Mouse (Mus musculus): ENCODE measurements at regions not wholly inside any gene's neighbourhood (a gene's known extent, or its start where the extent isn't known, plus 50 kb on each side); places are given as distances from the start of the nearest gene placed in this dataset.
A peak's percentile ranks its signal among the peaks of the same experiment; 100 is the strongest.
"Not testable (repeated sequence)": the region's sequence is repeated elsewhere in the genome, so short reads cannot be mapped to it uniquely, and the experiment has no call there.

DNA sequence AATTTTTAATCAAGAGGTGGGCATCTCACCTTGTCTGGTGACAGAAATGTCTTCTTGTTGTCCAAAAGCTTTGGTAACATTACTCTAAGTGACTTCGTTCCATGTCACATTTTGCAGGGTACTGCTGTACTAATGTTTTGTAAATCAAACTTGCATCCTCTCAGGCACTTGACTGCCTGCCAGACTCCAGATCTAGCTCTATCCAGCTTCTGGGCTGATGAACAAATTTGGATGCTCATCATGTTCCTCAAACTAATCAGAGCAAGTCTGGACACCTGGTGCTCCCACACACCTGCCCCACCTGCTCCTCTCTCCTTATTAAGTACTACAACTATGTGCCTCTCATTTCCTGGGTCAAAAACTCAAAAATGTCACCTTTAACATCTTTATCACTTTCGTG is 126.1 kb downstream of the Fasl start:
- Histone ChIP-seq H3K27me3 (replicated peaks; ENCODE audit: control insufficient read depth, insufficient read depth, low read length) (no peaks in the 10 kb centered on the region), H3K4me1 (replicated peaks; ENCODE audit: control insufficient read depth, insufficient read depth, low read length) (no peaks in the 10 kb centered on the region), H3K36me3 (ENCODE audit: control insufficient read depth, insufficient read depth) (no peaks in the 10 kb centered on the region), H3K9me3 (ENCODE audit: control insufficient read depth, low read length) (peaks cover 3% of the 10 kb centered on the region; the same call in 1 of the 2 replicates), H3K4me3 (replicated peaks; ENCODE audit: low read length) (no peak overlapping the region), H3K27ac (ENCODE audit: low read length) (no peak overlapping the region), H3K4me2 (ENCODE audit: low read length) (no peak overlapping the region), H3K9ac (replicated peaks; ENCODE audit: low read depth, low read length) (no peak overlapping the region)
- WGBS, result 89% methylated on average over 2 of the region's 2 CpGs
- ATAC-seq, result no peak

- ATAC-seq, result no peak
- H3K9ac ChIP-seq (replicated peaks; ENCODE audit: low read depth, low read length), result no peak overlapping the region
- WGBS, result 100% methylated on average over 1 of the region's 1 CpGs
Observed at GRCm38 (mm10) chr1:161657511-161657910, 130.8 kb downstream of the Fasl start.

GRCm38 (mm10) chr1:161649387-161649786 is 138.9 kb downstream of the Fasl start:
- WGBS, result 65% methylated on average over 2 of the region's 2 CpGs
- no peak overlapping the region for H3K9ac ChIP-seq (replicated peaks; ENCODE audit: low read depth, low read length)
- no peaks in the 10 kb centered on the region for H3K27me3 ChIP-seq (replicated peaks; ENCODE audit: control insufficient read depth, insufficient read depth, low read length)
- H3K9me3 ChIP-seq (ENCODE audit: control insufficient read depth, low read length), result no peaks in the 10 kb centered on the region
- no peak overlapping the region for H3K4me2 ChIP-seq (ENCODE audit: low read length)
- no peaks in the 10 kb centered on the region for H3K36me3 ChIP-seq (ENCODE audit: control insufficient read depth, insufficient read depth)
- no peak overlapping the region for H3K4me3 ChIP-seq (replicated peaks; ENCODE audit: low read length)
- no peaks in the 10 kb centered on the region for H3K4me1 ChIP-seq (replicated peaks; ENCODE audit: control insufficient read depth, insufficient read depth, low read length)
- H3K27ac ChIP-seq (ENCODE audit: low read length), result no peak overlapping the region
- ATAC-seq, result no peak

More at GRCm38 (mm10) chr1:161657511-161657910, 130.8 kb downstream of the Fasl start:
- H3K4me2 ChIP-seq (ENCODE audit: low read length), result no peak overlapping the region
- H3K4me3 ChIP-seq (replicated peaks; ENCODE audit: low read length), result no peak overlapping the region
- H3K9me3 ChIP-seq (ENCODE audit: control insufficient read depth, low read length), result peaks cover 3% of the 10 kb centered on the region; the same call in 1 of the 2 replicates
- no peaks in the 10 kb centered on the region for H3K36me3 ChIP-seq (ENCODE audit: control insufficient read depth, insufficient read depth)
- no peak overlapping the region for H3K27ac ChIP-seq (ENCODE audit: low read length)
- H3K27me3 ChIP-seq (replicated peaks; ENCODE audit: control insufficient read depth, insufficient read depth, low read length), result no peaks in the 10 kb centered on the region
- H3K4me1 ChIP-seq (replicated peaks; ENCODE audit: control insufficient read depth, insufficient read depth, low read length), result no peaks in the 10 kb centered on the region

GRCm38 (mm10) chr1:161632098-161632497 is 137.6 kb downstream of the Tnfsf18 start:
- no peaks in the 10 kb centered on the region for H3K36me3 ChIP-seq (ENCODE audit: control insufficient read depth, insufficient read depth)
- no peak overlapping the region for H3K4me3 ChIP-seq (replicated peaks; ENCODE audit: low read length)
- no peaks in the 10 kb centered on the region for H3K9me3 ChIP-seq (ENCODE audit: control insufficient read depth, low read length)
- no peaks in the 10 kb centered on the region for H3K4me1 ChIP-seq (replicated peaks; ENCODE audit: control insufficient read depth, insufficient read depth, low read length)
- no peak overlapping the region for H3K27ac ChIP-seq (ENCODE audit: low read length)
- no peak for ATAC-seq
- 80% methylated on average over 5 of the region's 5 CpGs for WGBS
- no peak overlapping the region for H3K9ac ChIP-seq (replicated peaks; ENCODE audit: low read depth, low read length)
- H3K4me2 ChIP-seq (ENCODE audit: low read length), result no peak overlapping the region
- no peaks in the 10 kb centered on the region for H3K27me3 ChIP-seq (replicated peaks; ENCODE audit: control insufficient read depth, insufficient read depth, low read length)

GRCm38 (mm10) chr1:161621291-161621690 is 126.8 kb downstream of the Tnfsf18 start:
- H3K36me3 ChIP-seq (ENCODE audit: control insufficient read depth, insufficient read depth), result no peaks in the 10 kb centered on the region
- no peak overlapping the region for H3K4me2 ChIP-seq (ENCODE audit: low read length)
- no peak overlapping the region for H3K9ac ChIP-seq (replicated peaks; ENCODE audit: low read depth, low read length)
- H3K27me3 ChIP-seq (replicated peaks; ENCODE audit: control insufficient read depth, insufficient read depth, low read length), result no peaks in the 10 kb centered on the region
- WGBS, result 85% methylated on average over 6 of the region's 6 CpGs
- no peak overlapping the region for H3K27ac ChIP-seq (ENCODE audit: low read length)
- no peaks in the 10 kb centered on the region for H3K9me3 ChIP-seq (ENCODE audit: control insufficient read depth, low read length)
- no peak overlapping the region for H3K4me3 ChIP-seq (replicated peaks; ENCODE audit: low read length)
- no peaks in the 10 kb centered on the region for H3K4me1 ChIP-seq (replicated peaks; ENCODE audit: control insufficient read depth, insufficient read depth, low read length)
- no peak for ATAC-seq

DNA sequence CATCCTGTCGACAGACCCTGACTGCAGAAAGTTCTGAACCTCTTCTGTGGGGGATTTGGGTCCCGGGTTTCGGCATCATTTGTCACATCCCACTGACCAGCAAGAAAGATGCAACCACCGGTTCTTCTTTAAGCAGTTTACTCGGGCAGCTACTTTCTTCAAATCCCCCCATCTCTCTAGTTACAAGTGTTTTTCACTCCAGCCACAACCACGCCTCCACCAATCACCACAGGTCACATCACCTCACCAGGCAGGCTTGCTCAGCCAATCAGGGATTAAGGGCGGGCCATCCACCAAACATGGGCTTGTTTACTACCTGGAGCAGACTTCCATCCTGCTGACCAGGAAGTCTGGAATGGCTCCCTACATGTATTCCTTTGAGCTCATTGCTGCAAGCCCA is 119.6 kb downstream of the Tnfsf18 start:
- not testable (repeated sequence) for H3K9me3 ChIP-seq (ENCODE audit: control insufficient read depth, low read length); H3K27me3 ChIP-seq (replicated peaks; ENCODE audit: control insufficient read depth, insufficient read depth, low read length); H3K4me3 ChIP-seq (replicated peaks; ENCODE audit: low read length); H3K4me2 ChIP-seq (ENCODE audit: low read length); H3K36me3 ChIP-seq (ENCODE audit: control insufficient read depth, insufficient read depth); H3K9ac ChIP-seq (replicated peaks; ENCODE audit: low read depth, low read length); H3K4me1 ChIP-seq (replicated peaks; ENCODE audit: control insufficient read depth, insufficient read depth, low read length); H3K27ac ChIP-seq (ENCODE audit: low read length); ATAC-seq
- 93% methylated on average over 7 of the region's 7 CpGs for WGBS

DNA sequence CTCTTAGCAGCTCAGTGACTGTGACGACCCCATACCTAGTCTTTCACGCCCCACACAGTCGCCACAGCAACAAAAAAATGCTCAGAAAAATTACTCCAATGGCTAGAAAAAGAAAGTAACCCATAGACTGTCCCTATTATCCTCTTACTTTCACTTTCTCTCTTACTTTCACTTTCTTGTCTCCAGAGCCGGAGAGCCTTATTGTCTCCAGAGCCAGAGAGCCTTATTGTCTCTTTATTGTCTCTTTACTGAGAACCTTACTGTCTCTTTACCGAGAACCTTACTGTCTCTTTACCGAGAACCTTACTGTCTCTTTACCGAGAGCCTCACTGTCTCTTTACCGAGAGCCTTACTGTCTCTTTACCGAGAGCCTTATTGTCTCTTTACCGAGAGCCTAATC is 119.2 kb downstream of the Tnfsf18 start:
- WGBS, result 91% methylated on average over 10 of the region's 10 CpGs
- not testable (repeated sequence) for H3K27me3 ChIP-seq (replicated peaks; ENCODE audit: control insufficient read depth, insufficient read depth, low read length); H3K4me2 ChIP-seq (ENCODE audit: low read length); H3K4me1 ChIP-seq (replicated peaks; ENCODE audit: control insufficient read depth, insufficient read depth, low read length); H3K36me3 ChIP-seq (ENCODE audit: control insufficient read depth, insufficient read depth); H3K27ac ChIP-seq (ENCODE audit: low read length); H3K9me3 ChIP-seq (ENCODE audit: control insufficient read depth, low read length); H3K9ac ChIP-seq (replicated peaks; ENCODE audit: low read depth, low read length); ATAC-seq; H3K4me3 ChIP-seq (replicated peaks; ENCODE audit: low read length)

DNA sequence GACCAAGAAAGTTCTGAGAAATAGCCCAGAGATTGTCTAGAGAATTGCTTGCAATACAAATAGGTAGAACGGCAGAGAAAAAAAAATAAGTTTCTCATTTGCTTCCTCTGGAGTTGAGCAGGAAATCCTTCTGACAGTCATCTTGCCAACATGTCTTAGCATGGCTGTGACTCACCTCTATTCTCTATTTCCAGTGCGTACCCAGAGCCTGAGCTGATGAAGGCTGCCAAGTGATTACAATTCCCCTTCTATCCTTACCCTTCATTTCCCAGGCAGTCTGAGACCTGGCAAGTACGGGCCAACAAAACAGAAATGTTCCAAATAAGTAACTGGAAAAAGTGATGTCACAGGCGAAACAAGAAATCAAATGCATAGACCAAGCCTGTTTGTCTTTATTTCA is 113.0 kb downstream of the Tnfsf18 start:
- H3K4me2 ChIP-seq (ENCODE audit: low read length), result no peak overlapping the region
- H3K27me3 ChIP-seq (replicated peaks; ENCODE audit: control insufficient read depth, insufficient read depth, low read length), result no peaks in the 10 kb centered on the region
- no peak overlapping the region for H3K27ac ChIP-seq (ENCODE audit: low read length)
- H3K9ac ChIP-seq (replicated peaks; ENCODE audit: low read depth, low read length), result no peak overlapping the region
- H3K4me3 ChIP-seq (replicated peaks; ENCODE audit: low read length), result no peak overlapping the region
- no peaks in the 10 kb centered on the region for H3K9me3 ChIP-seq (ENCODE audit: control insufficient read depth, low read length)
- 73% methylated on average over 4 of the region's 4 CpGs for WGBS
- H3K4me1 ChIP-seq (replicated peaks; ENCODE audit: control insufficient read depth, insufficient read depth, low read length), result no peaks in the 10 kb centered on the region
- H3K36me3 ChIP-seq (ENCODE audit: control insufficient read depth, insufficient read depth), result no peaks in the 10 kb centered on the region
- ATAC-seq, result peak; percentile 31; the same call in 1 of the 2 replicates

DNA sequence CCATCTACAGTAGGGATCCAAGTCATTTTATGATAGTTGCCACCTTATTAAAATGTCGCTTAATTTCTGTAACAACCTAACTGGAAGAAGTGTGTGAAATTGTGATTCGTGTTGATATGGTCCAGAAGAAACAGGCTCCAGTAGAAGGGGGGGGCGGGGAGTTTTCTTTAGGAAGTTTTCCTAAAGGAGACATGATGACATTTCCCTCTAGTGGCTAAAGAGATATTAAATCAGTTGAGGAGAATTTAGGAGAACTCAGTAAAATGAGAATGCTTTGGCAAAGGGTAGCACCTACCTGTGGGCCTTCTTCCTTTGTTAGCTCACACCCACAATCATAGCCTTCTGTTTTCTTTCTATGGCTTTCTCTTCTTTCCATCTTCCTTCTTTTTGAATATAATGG is 107.7 kb downstream of the Tnfsf18 start:
- H3K36me3 ChIP-seq (ENCODE audit: control insufficient read depth, insufficient read depth), result no peaks in the 10 kb centered on the region
- H3K4me1 ChIP-seq (replicated peaks; ENCODE audit: control insufficient read depth, insufficient read depth, low read length), result no peaks in the 10 kb centered on the region
- H3K4me2 ChIP-seq (ENCODE audit: low read length), result no peak overlapping the region
- no peak overlapping the region for H3K9ac ChIP-seq (replicated peaks; ENCODE audit: low read depth, low read length)
- no peak overlapping the region for H3K27ac ChIP-seq (ENCODE audit: low read length)
- H3K9me3 ChIP-seq (ENCODE audit: control insufficient read depth, low read length), result no peaks in the 10 kb centered on the region
- ATAC-seq, result no peak
- no peak overlapping the region for H3K4me3 ChIP-seq (replicated peaks; ENCODE audit: low read length)
- 80% methylated on average over 3 of the region's 3 CpGs for WGBS
- H3K27me3 ChIP-seq (replicated peaks; ENCODE audit: control insufficient read depth, insufficient read depth, low read length), result no peaks in the 10 kb centered on the region

DNA sequence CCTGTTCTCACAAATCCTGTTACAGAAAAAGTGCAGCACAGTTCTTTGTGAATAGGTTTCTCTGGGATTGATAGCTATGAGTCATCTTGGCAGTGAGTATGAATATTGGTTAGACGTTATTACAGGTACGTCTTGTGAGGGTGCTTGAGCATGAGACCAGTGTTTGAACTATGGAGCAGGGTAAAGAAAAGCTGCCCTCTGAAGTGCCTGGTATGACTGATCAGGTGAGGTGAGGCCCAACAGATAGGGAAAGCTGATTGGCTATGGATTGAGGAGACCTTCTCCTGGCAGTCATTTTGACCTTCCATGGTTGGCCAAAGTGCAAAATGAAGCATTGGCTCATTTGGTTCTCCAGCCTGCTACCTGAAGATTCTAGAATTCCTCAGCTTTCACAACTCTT is 106.7 kb downstream of the Tnfsf18 start:
- Histone ChIP-seq H3K9me3 (ENCODE audit: control insufficient read depth, low read length) (no peaks in the 10 kb centered on the region), H3K4me1 (replicated peaks; ENCODE audit: control insufficient read depth, insufficient read depth, low read length) (no peaks in the 10 kb centered on the region), H3K36me3 (ENCODE audit: control insufficient read depth, insufficient read depth) (no peaks in the 10 kb centered on the region), H3K4me3 (replicated peaks; ENCODE audit: low read length) (no peak overlapping the region), H3K27ac (ENCODE audit: low read length) (no peak overlapping the region), H3K27me3 (replicated peaks; ENCODE audit: control insufficient read depth, insufficient read depth, low read length) (no peaks in the 10 kb centered on the region), H3K4me2 (ENCODE audit: low read length) (no peak overlapping the region), H3K9ac (replicated peaks; ENCODE audit: low read depth, low read length) (no peak overlapping the region)
- ATAC-seq, result no peak
- 93% methylated on average over 2 of the region's 2 CpGs for WGBS
